Comparison of ENCODE assay signal across 8 mouse cellular contexts in genomic region chr7:144678241-144679030, GRCm38 (mm10).
DNase-seq lines count a peak whose midpoint lies in the region; ATAC-seq and TF ChIP-seq lines count a peak whose summit lies in the region.

No protein-coding gene starts in this region.

- DNase-seq in gastrocnemius, adult 2 months: peak; percentile 71
- no peak for DNase-seq in gastrocnemius, adult 18-20 months (ENCODE audit: low spot score)
- no peak for DNase-seq in ES-E14 (ENCODE audit: low read depth, low spot score)
- DNase-seq in gastrocnemius, postnatal 25 days: peak; percentile 26
- peak; percentile 45 for DNase-seq in kidney, postnatal 14 days
- peak; percentile 92 for DNase-seq in midbrain, embryonic 11.5 days (ENCODE audit: low spot score, missing footprints)
- no peak for DNase-seq in right cerebral cortex, postnatal 10 days (ENCODE audit: low spot score in 2 of 2)
- DNase-seq in right cerebral cortex, adult 2 months (ENCODE audit: low spot score in 2 of 2): no peak

- 13% methylated on average over 67 of the region's 68 CpGs for WGBS in midbrain, embryonic 11.5 days

- H3K9ac ChIP-seq in ES-E14 (ENCODE audit: insufficient read depth, low read depth, low read length, poor library complexity, severe bottlenecking): peak overlapping the region; percentile 50; the same call in 1 of the 2 replicates
- peak overlapping the region; percentile 37 for H3K9ac ChIP-seq in midbrain, embryonic 11.5 days (ENCODE audit: low read length)

- in situ Hi-C loops in ES-E14 (cut with MboI; ENCODE audit: low sequenced_read_pairs in 2 of 2, unreplicated experiment in 2 of 2): no loop called here

- H3K9me3 ChIP-seq in ES-E14 (ENCODE audit: control insufficient read depth, insufficient read depth, low read depth, low read length): no peaks in the 10 kb centered on the region
- no peaks in the 10 kb centered on the region for H3K9me3 ChIP-seq in midbrain, embryonic 11.5 days (ENCODE audit: control insufficient read depth, low read length)

- TF ChIP-seq CTCF in gastrocnemius, adult 2 months (IDR thresholded peaks at IDR 0.05): no peak

- peak overlapping the region; percentile 24 for H3K27ac ChIP-seq in gastrocnemius, adult 2 months
- no peak overlapping the region for H3K27ac ChIP-seq in ES-E14 (ENCODE audit: insufficient read depth, low read depth, low read length, poor library complexity, severe bottlenecking)
- no peak overlapping the region for H3K27ac ChIP-seq in midbrain, embryonic 11.5 days (ENCODE audit: low read depth, low read length)

- intact Hi-C loops in gastrocnemius, adult 2 months (cut with DNase I): no loop called here

- peaks cover 20% of the 10 kb centered on the region for H3K27me3 ChIP-seq in midbrain, embryonic 11.5 days (ENCODE audit: control insufficient read depth, insufficient read depth, low read length)

- peak overlapping the region; percentile 70 for H3K4me3 ChIP-seq in gastrocnemius, adult 2 months
- H3K4me3 ChIP-seq in ES-E14 (ENCODE audit: insufficient read depth in 1 of 2, low read depth in 1 of 2, low read length in 2 of 2, poor library complexity in 1 of 2, severe bottlenecking in 1 of 2): peak overlapping the region; percentile 42 to 63
- peak overlapping the region; percentile 29 for H3K4me3 ChIP-seq in midbrain, embryonic 11.5 days (ENCODE audit: low read depth, low read length)

- H3K4me2 ChIP-seq in midbrain, embryonic 11.5 days: peak overlapping the region; percentile 53

- peaks cover 0 to 2% of the 10 kb centered on the region in 2 experiments; a peak in 1 of 4 replicates for H3K4me1 ChIP-seq in ES-E14 (ENCODE audit: control insufficient read depth in 2 of 2, insufficient read depth in 2 of 2, low read length in 2 of 2, poor library complexity in 1 of 2)
- peaks cover 18% of the 10 kb centered on the region for H3K4me1 ChIP-seq in midbrain, embryonic 11.5 days (ENCODE audit: control insufficient read depth, insufficient read depth, low read length)

- no peaks in the 10 kb centered on the region for H3K36me3 ChIP-seq in ES-E14 (ENCODE audit: control insufficient read depth, insufficient read depth, low read length, poor library complexity, severe bottlenecking)
- H3K36me3 ChIP-seq in midbrain, embryonic 11.5 days (ENCODE audit: control insufficient read depth, insufficient read depth, low read length): no peaks in the 10 kb centered on the region

- ATAC-seq in midbrain, embryonic 11.5 days (ENCODE audit: low FRiP score): 0 out of 2 replicates have a peak, but pooled peaks have one; percentile 17

TF ChIP-seq in ES-E14, 5 proteins besides CTCF, POLR2A, EP300 and RAD21:
- TF ChIP-seq ZNF384 (IDR thresholded peaks at IDR 0.05; ENCODE audit: low read depth, low read length) (no peak), HCFC1 (IDR thresholded peaks at IDR 0.05; ENCODE audit: borderline replicate concordance, insufficient read depth, low read length) (no peak), MAFK (IDR thresholded peaks at IDR 0.05; ENCODE audit: insufficient read depth, low read depth, low read length) (no peak), CHD2 (IDR thresholded peaks at IDR 0.05; ENCODE audit: low read depth, low read length) (no peak), ZC3H11A (IDR thresholded peaks at IDR 0.05; ENCODE audit: borderline replicate concordance, low read depth, low read length) (no peak)

Comparison
In these comparisons a context has a peak if more than half of its experiments do, and no peak if none do; other contexts are left out.
1. DNase-seq: peak in gastrocnemius, adult 2 months (single experiment), gastrocnemius, postnatal 25 days (single experiment), kidney, postnatal 14 days (single experiment) and midbrain, embryonic 11.5 days (single experiment); none in gastrocnemius, adult 18-20 months (single experiment), ES-E14 (single experiment), right cerebral cortex, postnatal 10 days (0 of 2) and right cerebral cortex, adult 2 months (0 of 2).
2. Peak in every context shown above with its lines, with median percentiles within 50 percentile points of each other: H3K4me3 ChIP-seq.